ENCODE assay signal across 8 mouse cellular contexts in genomic region chr13:77982105-77982851, GRCm38 (mm10). TPM values are rescaled to one million over a fixed set of nuclear protein-coding genes. Genes with fewer than 3 reads are reported as not detected.
DNase-seq lines count a peak whose midpoint lies in the region; ATAC-seq lines count a peak whose summit lies in the region.

No protein-coding gene starts in this region.

- no peaks in the 10 kb centered on the region for H3K4me1 ChIP-seq in forebrain, embryonic 14.5 days (ENCODE audit: control insufficient read depth, insufficient read depth, low read length)
- peaks cover 3% of the 10 kb centered on the region for H3K4me1 ChIP-seq in midbrain, embryonic 11.5 days (ENCODE audit: control insufficient read depth, insufficient read depth, low read length)

- H3K9ac ChIP-seq in forebrain, embryonic 14.5 days (ENCODE audit: low read length): no peak overlapping the region
- no peak overlapping the region for H3K9ac ChIP-seq in midbrain, embryonic 11.5 days (ENCODE audit: low read length)

- H3K27me3 ChIP-seq in forebrain, embryonic 14.5 days (replicated peaks; ENCODE audit: control insufficient read depth, insufficient read depth, low read length): no peaks in the 10 kb centered on the region
- H3K27me3 ChIP-seq in midbrain, embryonic 11.5 days (ENCODE audit: control insufficient read depth, insufficient read depth, low read length): no peaks in the 10 kb centered on the region

- no peaks in the 10 kb centered on the region for H3K36me3 ChIP-seq in forebrain, embryonic 14.5 days (ENCODE audit: control insufficient read depth, insufficient read depth, low read length)
- no peaks in the 10 kb centered on the region for H3K36me3 ChIP-seq in midbrain, embryonic 11.5 days (ENCODE audit: control insufficient read depth, insufficient read depth, low read length)

- ATAC-seq in forebrain, embryonic 14.5 days: peak; percentile 86
- peak; percentile 70 for ATAC-seq in midbrain, embryonic 11.5 days (ENCODE audit: low FRiP score)

- peak; percentile 12 to 21 for DNase-seq in adrenal gland, adult 18-20 months (ENCODE audit: low spot score in 2 of 2)
- no peak for DNase-seq in adrenal gland, adult 8-10 months
- DNase-seq in urinary bladder, postnatal 14 days (ENCODE audit: low spot score): peak; percentile 33
- no peak for DNase-seq in urinary bladder, adult 2 months (ENCODE audit: low spot score)
- peak; percentile 89 for DNase-seq in forebrain, embryonic 14.5 days (ENCODE audit: low spot score)
- DNase-seq in kidney, postnatal 4 days: peak; percentile 33 to 44
- DNase-seq in midbrain, embryonic 11.5 days (ENCODE audit: low spot score, missing footprints): no peak
- DNase-seq in spleen, postnatal 14 days (ENCODE audit: low spot score in 2 of 2): no peak

- no peak overlapping the region for H3K4me3 ChIP-seq in forebrain, embryonic 14.5 days (ENCODE audit: low read depth, low read length)
- H3K4me3 ChIP-seq in midbrain, embryonic 11.5 days (ENCODE audit: low read depth, low read length): no peak overlapping the region

- 22% methylated on average over 5 of the region's 5 CpGs for WGBS in forebrain, embryonic 14.5 days
- 30% methylated on average over 5 of the region's 5 CpGs for WGBS in midbrain, embryonic 11.5 days

- no peak overlapping the region for H3K4me2 ChIP-seq in forebrain, embryonic 14.5 days (ENCODE audit: low read length)
- H3K4me2 ChIP-seq in midbrain, embryonic 11.5 days: no peak overlapping the region

- peak overlapping the region; percentile 71; the same call in 1 of the 2 replicates for H3K27ac ChIP-seq in forebrain, embryonic 14.5 days (ENCODE audit: low read depth, low read length)
- no peak overlapping the region for H3K27ac ChIP-seq in midbrain, embryonic 11.5 days (ENCODE audit: low read depth, low read length)

- no peaks in the 10 kb centered on the region for H3K9me3 ChIP-seq in forebrain, embryonic 14.5 days (replicated peaks; ENCODE audit: control insufficient read depth, low read length)
- no peaks in the 10 kb centered on the region for H3K9me3 ChIP-seq in midbrain, embryonic 11.5 days (ENCODE audit: control insufficient read depth, low read length)

RNA-seq across cellular contexts. Expression of gene Pou5f2, which starts 42.4 kb away (rescaled TPM):
- under 1 TPM; 0.29 to 0.50 TPM for total RNA-seq in adrenal gland, adult 18-20 months (2021)
- total RNA-seq in adrenal gland, adult 8-10 months (2022): 1 to 10 TPM in 3 of 4 experiments, under 1 TPM in 1; 0.93 to 4.9 (median 1.6) TPM
- polyA plus RNA-seq in urinary bladder, adult 2 months (2012; rRNA removed): 0.19 and 0.57 TPM in 2 replicates
- polyA plus RNA-seq in forebrain, embryonic 14.5 days (2014; fragmentation: Nextera tagmentation; extraction: Ambion mirVana): 0.28 and 0.36 TPM in 2 replicates
- polyA plus RNA-seq in midbrain, embryonic 11.5 days (2014; fragmentation: Nextera tagmentation; extraction: Ambion mirVana): 0.80 and 1.2 TPM in 2 replicates

Comparison
In these comparisons a context has a peak if more than half of its experiments do, and no peak if none do; other contexts are left out.
1. DNase-seq: peak in adrenal gland, adult 18-20 months (2 of 2), urinary bladder, postnatal 14 days (single experiment), forebrain, embryonic 14.5 days (single experiment) and kidney, postnatal 4 days (2 of 2); none in adrenal gland, adult 8-10 months (single experiment), urinary bladder, adult 2 months (single experiment), midbrain, embryonic 11.5 days (single experiment) and spleen, postnatal 14 days (0 of 2).